In genomic region chr14:55745861-55746237, GRCm38 (mm10) we compare ENCODE assay signal across 9 mouse cellular contexts. TPM values are rescaled to one million over a fixed set of nuclear protein-coding genes. Genes with fewer than 3 reads are reported as not detected.
A peak's percentile ranks its signal among the peaks of the same experiment; 100 is the strongest.
DNase-seq lines count a peak whose midpoint lies in the region; ATAC-seq and TF ChIP-seq lines count a peak whose summit lies in the region.
"Had no signal": no experiment of that assay in that cellular context is flagged by ENCODE, and none has a peak within 500 bp of the region (broad histone marks: within the 10 kb centered on the region; RNA-seq: fewer than 3 reads in every experiment).

No protein-coding gene starts in this region.

- no peak for DNase-seq in lung, adult 2 months
- no peak for DNase-seq in lung, postnatal 10 days
- no peak for DNase-seq in gastrocnemius, postnatal 36 days
- DNase-seq in spleen, postnatal 10 days (ENCODE audit: low spot score in 2 of 2) = no peak
- DNase-seq in right cerebral cortex, postnatal 4 days = no peak

- TF ChIP-seq CTCF in lung, adult 2 months (IDR thresholded peaks at IDR 0.05; ENCODE audit: insufficient read depth, low read length) = no peak

- H3K27me3 ChIP-seq in embryonic facial prominence, embryonic 13.5 days = no peaks in the 10 kb centered on the region
- H3K27me3 ChIP-seq in intestine, embryonic 15.5 days (replicated peaks) = no peaks in the 10 kb centered on the region
- H3K27me3 ChIP-seq in neural tube, embryonic 13.5 days = no peaks in the 10 kb centered on the region

- H3K4me2 ChIP-seq in embryonic facial prominence, embryonic 13.5 days = peak overlapping the region; percentile 99
- H3K4me2 ChIP-seq in intestine, embryonic 15.5 days (replicated peaks) = peak overlapping the region; percentile 89
- peak overlapping the region; percentile 99 for H3K4me2 ChIP-seq in neural tube, embryonic 13.5 days

- no peaks in the 10 kb centered on the region for H3K9me3 ChIP-seq in embryonic facial prominence, embryonic 13.5 days
- no peaks in the 10 kb centered on the region for H3K9me3 ChIP-seq in intestine, embryonic 15.5 days
- H3K9me3 ChIP-seq in neural tube, embryonic 13.5 days = no peaks in the 10 kb centered on the region

- intact Hi-C loops in gastrocnemius, postnatal 36 days (cut with DNase I) = loop anchor here (2.0 kb wide), 1 partner anchor 65 kb away; the partner anchor contains the start of gene Tinf2

- peak overlapping the region; percentile 86 for H3K4me3 ChIP-seq in lung, adult 2 months (replicated peaks; ENCODE audit: extremely low read depth, low read depth, low read length)
- H3K4me3 ChIP-seq in embryonic facial prominence, embryonic 13.5 days = peak overlapping the region; percentile 89
- H3K4me3 ChIP-seq in intestine, embryonic 15.5 days (replicated peaks) = peak overlapping the region; percentile 92
- H3K4me3 ChIP-seq in neural tube, embryonic 13.5 days = peak overlapping the region; percentile 79

- H3K36me3 ChIP-seq in embryonic facial prominence, embryonic 13.5 days = peaks cover 42% of the 10 kb centered on the region
- H3K36me3 ChIP-seq in intestine, embryonic 15.5 days = peaks cover 17% of the 10 kb centered on the region; the same call in 1 of the 2 replicates
- H3K36me3 ChIP-seq in neural tube, embryonic 13.5 days = peaks cover 34% of the 10 kb centered on the region

- 0% methylated on average over 31 of the region's 31 CpGs for WGBS in lung, adult 2 months
- under 1% methylated on average over 31 of the region's 31 CpGs for WGBS in embryonic facial prominence, embryonic 13.5 days
- under 1% methylated on average over 31 of the region's 31 CpGs for WGBS in intestine, embryonic 15.5 days
- WGBS in neural tube, embryonic 13.5 days = 1% methylated on average over 31 of the region's 31 CpGs

- H3K27ac ChIP-seq in embryonic facial prominence, embryonic 13.5 days = peak overlapping the region; percentile 71; the same call in 1 of the 2 replicates
- peak overlapping the region; percentile 51; the same call in 1 of the 2 replicates for H3K27ac ChIP-seq in intestine, embryonic 15.5 days
- H3K27ac ChIP-seq in neural tube, embryonic 13.5 days (replicated peaks) = 0 out of 2 replicates have a peak overlapping the region, but pooled peaks have one; percentile 53

- peak overlapping the region; percentile 87 for H3K9ac ChIP-seq in embryonic facial prominence, embryonic 13.5 days
- H3K9ac ChIP-seq in intestine, embryonic 15.5 days = peak overlapping the region; percentile 81
- H3K9ac ChIP-seq in neural tube, embryonic 13.5 days = peak overlapping the region; percentile 84

- no peak for TF ChIP-seq POLR2A in lung, adult 2 months (IDR thresholded peaks at IDR 0.05; ENCODE audit: borderline replicate concordance, extremely low read depth, low read depth, low read length)

- ATAC-seq in embryonic facial prominence, embryonic 13.5 days (ENCODE audit: insufficient number of reproducible peaks, insufficient read depth, low FRiP score, low TSS enrichment, low read depth) = no peak
- no peak for ATAC-seq in intestine, embryonic 15.5 days
- ATAC-seq in neural tube, embryonic 13.5 days (ENCODE audit: low read depth) = 0 out of 2 replicates have a peak, but pooled peaks have one; percentile 1

- H3K4me1 ChIP-seq in lung, adult 2 months (ENCODE audit: control insufficient read depth, insufficient read depth, low read length) = peaks cover 11% of the 10 kb centered on the region
- peaks cover 33% of the 10 kb centered on the region for H3K4me1 ChIP-seq in embryonic facial prominence, embryonic 13.5 days
- H3K4me1 ChIP-seq in intestine, embryonic 15.5 days (replicated peaks) = peaks cover 26% of the 10 kb centered on the region
- peaks cover 40% of the 10 kb centered on the region for H3K4me1 ChIP-seq in neural tube, embryonic 13.5 days (replicated peaks)

RNA-seq across cellular contexts. Expression of gene Nop9, which starts 0.4 kb away (rescaled TPM):
- polyA plus RNA-seq in lung, adult 2 months (2012; rRNA removed) = 12.7 and 16.8 TPM in 2 replicates
- 35.5 and 47.6 TPM in 2 replicates for polyA plus RNA-seq in embryonic facial prominence, embryonic 13.5 days (2015; fragmentation: Nextera tagmentation; extraction: Ambion mirVana)
- 35.6 and 36.0 TPM in 2 replicates for polyA plus RNA-seq in intestine, embryonic 15.5 days (2015; fragmentation: Nextera tagmentation; extraction: Ambion mirVana)
- 29.3 and 32.7 TPM in 2 replicates for polyA plus RNA-seq in neural tube, embryonic 13.5 days (2015; fragmentation: Nextera tagmentation; extraction: Ambion mirVana)
- 10 to 100 TPM; 10.5 to 11.8 TPM for total RNA-seq in gastrocnemius, postnatal 36 days (2021)

RNA-seq across cellular contexts. Expression of gene Dhrs1, which starts 0.4 kb away (rescaled TPM):
- 69.2 and 89.0 TPM in 2 replicates for polyA plus RNA-seq in lung, adult 2 months (2012; rRNA removed)
- polyA plus RNA-seq in embryonic facial prominence, embryonic 13.5 days (2015; fragmentation: Nextera tagmentation; extraction: Ambion mirVana) = 84.5 and 102 TPM in 2 replicates
- polyA plus RNA-seq in intestine, embryonic 15.5 days (2015; fragmentation: Nextera tagmentation; extraction: Ambion mirVana) = 99.4 and 117 TPM in 2 replicates
- polyA plus RNA-seq in neural tube, embryonic 13.5 days (2015; fragmentation: Nextera tagmentation; extraction: Ambion mirVana) = 90.0 and 95.0 TPM in 2 replicates
- total RNA-seq in gastrocnemius, postnatal 36 days (2021) = 10 to 100 TPM; 27.3 to 35.9 TPM

RNA-seq across cellular contexts. Expression of gene Cideb, which starts 12.4 kb away (rescaled TPM):
- 3.8 and 4.0 TPM in 2 replicates for polyA plus RNA-seq in lung, adult 2 months (2012; rRNA removed)
- 0.18 and 1.2 TPM in 2 replicates for polyA plus RNA-seq in embryonic facial prominence, embryonic 13.5 days (2015; fragmentation: Nextera tagmentation; extraction: Ambion mirVana)
- 52.7 and 63.5 TPM in 2 replicates for polyA plus RNA-seq in intestine, embryonic 15.5 days (2015; fragmentation: Nextera tagmentation; extraction: Ambion mirVana)
- polyA plus RNA-seq in neural tube, embryonic 13.5 days (2015; fragmentation: Nextera tagmentation; extraction: Ambion mirVana) = 0.24 TPM in 1 of 2 replicates, not detected in the other
- total RNA-seq in gastrocnemius, postnatal 36 days (2021) = not detected

RNA-seq across cellular contexts. Expression of gene Ltb4r2, which starts 15.4 kb away (rescaled TPM):
- polyA plus RNA-seq in lung, adult 2 months (2012; rRNA removed) = 1.1 and 2.6 TPM in 2 replicates
- 0.51 and 0.56 TPM in 2 replicates for polyA plus RNA-seq in embryonic facial prominence, embryonic 13.5 days (2015; fragmentation: Nextera tagmentation; extraction: Ambion mirVana)
- 0.31 and 0.52 TPM in 2 replicates for polyA plus RNA-seq in intestine, embryonic 15.5 days (2015; fragmentation: Nextera tagmentation; extraction: Ambion mirVana)
- 0.29 and 0.33 TPM in 2 replicates for polyA plus RNA-seq in neural tube, embryonic 13.5 days (2015; fragmentation: Nextera tagmentation; extraction: Ambion mirVana)
- total RNA-seq in gastrocnemius, postnatal 36 days (2021) = not detected

RNA-seq across cellular contexts. Expression of gene Ltb4r1, which starts 19.9 kb away (rescaled TPM):
- polyA plus RNA-seq in lung, adult 2 months (2012; rRNA removed) = 6.5 and 7.1 TPM in 2 replicates
- 0.58 and 1.1 TPM in 2 replicates for polyA plus RNA-seq in embryonic facial prominence, embryonic 13.5 days (2015; fragmentation: Nextera tagmentation; extraction: Ambion mirVana)
- polyA plus RNA-seq in intestine, embryonic 15.5 days (2015; fragmentation: Nextera tagmentation; extraction: Ambion mirVana) = 0.93 and 1.0 TPM in 2 replicates
- polyA plus RNA-seq in neural tube, embryonic 13.5 days (2015; fragmentation: Nextera tagmentation; extraction: Ambion mirVana) = 0.21 and 0.28 TPM in 2 replicates
- total RNA-seq in gastrocnemius, postnatal 36 days (2021) = not detected
- total RNA-seq: adrenal gland, postnatal 25 days had no signal

Comparison
In these comparisons a context has a peak if more than half of its experiments do, and no peak if none do; other contexts are left out.
1. RNA of gene Cideb, which starts 12.4 kb away (polyA plus RNA-seq): 52.7 to 63.5 TPM in intestine, embryonic 15.5 days; 3.8 to 4.0 TPM in lung, adult 2 months, 0.24 TPM in neural tube, embryonic 13.5 days and 0.18 to 1.2 TPM in embryonic facial prominence, embryonic 13.5 days; every median in the first group is over 10 times any median in the second.
2. Peak in every context shown above with its lines, with median percentiles within 50 percentile points of each other: H3K4me3 ChIP-seq, H3K27ac ChIP-seq, H3K4me2 ChIP-seq and H3K9ac ChIP-seq.